Mouse (Mus musculus): ENCODE measurements around the gene Fads2.
A peak's percentile ranks its signal among the peaks of the same experiment; 100 is the strongest.

Gene Fads2

DNA sequence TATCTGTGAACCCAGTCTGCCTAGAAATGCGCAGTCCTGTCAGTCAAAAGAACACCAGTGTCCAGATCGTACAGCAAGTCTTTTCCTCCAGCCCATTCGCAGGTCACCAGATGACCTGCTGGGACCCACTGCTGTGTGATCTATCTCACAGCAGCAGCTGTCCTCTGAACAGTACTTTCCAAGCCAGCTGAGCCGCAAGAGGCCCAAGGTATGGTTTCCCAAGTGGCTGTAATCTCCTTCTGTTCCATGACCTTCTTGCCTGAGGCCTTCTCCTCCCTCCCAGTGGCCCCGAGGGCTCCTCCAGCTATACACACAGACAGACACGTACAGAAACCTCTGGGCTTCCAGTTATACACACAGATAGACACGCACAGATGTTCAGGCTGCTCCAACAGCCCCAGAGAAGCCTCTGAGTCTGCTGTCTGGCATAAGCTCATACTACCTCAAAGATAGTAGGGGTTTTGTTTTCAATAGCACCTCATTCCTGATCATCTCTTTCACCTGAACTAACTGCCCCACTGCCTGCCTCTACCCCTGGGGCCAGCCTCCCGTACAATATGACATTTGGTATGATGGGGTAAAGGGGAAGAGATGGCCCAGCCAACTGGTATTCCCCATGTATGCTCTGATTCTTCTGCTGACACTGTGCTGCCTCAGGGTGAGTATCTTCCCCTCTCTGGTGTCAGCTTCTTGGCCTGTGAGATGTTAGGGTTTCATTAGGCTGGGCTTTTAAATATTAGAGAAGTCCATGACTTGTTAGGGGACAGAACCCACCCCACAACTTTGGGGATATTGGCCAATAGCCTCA, 40.6 kb downstream of the Fads2 start:
- no peak for DNase-seq

DNA sequence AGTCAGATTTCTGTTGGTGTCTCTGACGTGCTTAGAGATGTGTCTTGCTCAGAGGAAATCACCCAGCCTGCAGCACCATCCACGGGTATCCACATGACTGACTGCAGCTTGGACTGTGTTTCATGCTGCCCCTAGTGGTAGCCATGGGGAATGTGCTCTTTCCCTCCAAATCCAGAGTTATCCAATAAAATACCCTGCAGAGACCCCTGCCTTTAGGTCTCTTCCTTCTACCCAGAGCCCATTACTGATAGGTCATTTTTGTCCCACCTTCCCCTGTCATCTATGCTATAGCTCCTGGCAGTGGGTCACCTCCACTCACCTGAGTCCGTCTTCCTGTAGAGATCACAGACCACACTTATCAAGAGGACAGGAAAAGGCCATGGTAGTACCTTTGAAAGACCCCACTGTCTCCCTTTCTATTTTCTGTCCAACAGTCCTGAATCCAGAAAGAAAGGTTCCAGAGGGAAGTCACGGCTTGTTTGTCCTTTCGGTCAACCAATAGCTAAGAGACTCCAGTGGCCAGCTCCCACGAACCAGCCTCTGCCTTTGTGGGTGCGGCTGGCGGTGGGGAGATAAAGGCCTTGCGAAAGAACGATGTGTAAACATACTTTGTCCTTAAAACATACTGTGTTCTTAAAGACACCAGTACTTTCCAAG, 41.5 kb downstream of the Fads2 start:
- peak; percentile 71 for DNase-seq

DNA sequence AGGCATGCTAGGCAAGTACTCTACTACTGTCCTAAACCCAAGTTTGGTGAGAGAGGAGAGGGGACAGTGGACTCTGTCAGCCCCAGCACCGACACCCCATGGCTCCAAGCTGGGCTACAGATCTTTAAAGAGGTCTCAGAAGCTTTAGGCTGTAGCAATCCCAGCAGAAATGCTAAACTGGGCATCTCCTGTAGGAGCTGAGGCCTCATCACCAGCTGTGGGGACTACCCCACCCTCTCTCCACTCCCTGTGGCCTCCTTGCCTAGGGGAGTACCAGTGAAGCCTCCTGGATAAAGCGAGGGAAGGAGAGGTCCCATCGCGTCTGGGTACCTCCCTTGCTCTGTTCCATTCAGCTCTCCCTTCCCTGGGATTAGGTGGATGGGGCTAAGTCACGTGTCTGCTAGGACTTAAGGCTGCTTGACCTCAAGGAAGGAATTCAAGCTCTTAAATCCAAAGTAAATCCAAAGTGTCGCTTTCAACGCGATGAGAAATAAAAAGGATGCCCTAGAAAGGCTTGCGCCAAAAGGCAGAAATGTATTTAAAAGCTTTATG, 42.6 kb downstream of the Fads2 start:
- DNase-seq, result no peak

DNA sequence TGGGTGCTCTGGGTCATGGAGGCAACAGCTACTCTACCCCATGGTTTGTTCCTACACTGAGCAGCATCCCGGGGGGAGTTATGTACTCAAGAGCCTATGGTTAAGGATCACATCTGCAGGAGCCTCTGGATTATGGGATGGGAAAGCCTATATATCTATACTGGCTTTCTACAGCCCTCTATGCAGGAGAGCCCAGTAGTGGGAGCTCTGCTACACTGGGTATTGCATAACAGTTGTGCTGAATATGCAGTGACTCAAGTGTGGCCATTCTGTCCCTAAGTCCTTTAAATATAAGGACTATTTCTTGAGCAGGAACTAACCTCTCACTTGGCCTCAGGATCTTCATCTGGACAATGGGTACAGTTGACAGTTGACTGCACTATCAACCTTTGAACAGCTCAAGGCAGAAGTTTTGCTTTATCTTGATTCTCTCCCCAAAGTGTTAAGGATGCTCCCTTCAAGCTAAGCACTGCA, 43.2 kb downstream of the Fads2 start:
- DNase-seq, result no peak

DNA sequence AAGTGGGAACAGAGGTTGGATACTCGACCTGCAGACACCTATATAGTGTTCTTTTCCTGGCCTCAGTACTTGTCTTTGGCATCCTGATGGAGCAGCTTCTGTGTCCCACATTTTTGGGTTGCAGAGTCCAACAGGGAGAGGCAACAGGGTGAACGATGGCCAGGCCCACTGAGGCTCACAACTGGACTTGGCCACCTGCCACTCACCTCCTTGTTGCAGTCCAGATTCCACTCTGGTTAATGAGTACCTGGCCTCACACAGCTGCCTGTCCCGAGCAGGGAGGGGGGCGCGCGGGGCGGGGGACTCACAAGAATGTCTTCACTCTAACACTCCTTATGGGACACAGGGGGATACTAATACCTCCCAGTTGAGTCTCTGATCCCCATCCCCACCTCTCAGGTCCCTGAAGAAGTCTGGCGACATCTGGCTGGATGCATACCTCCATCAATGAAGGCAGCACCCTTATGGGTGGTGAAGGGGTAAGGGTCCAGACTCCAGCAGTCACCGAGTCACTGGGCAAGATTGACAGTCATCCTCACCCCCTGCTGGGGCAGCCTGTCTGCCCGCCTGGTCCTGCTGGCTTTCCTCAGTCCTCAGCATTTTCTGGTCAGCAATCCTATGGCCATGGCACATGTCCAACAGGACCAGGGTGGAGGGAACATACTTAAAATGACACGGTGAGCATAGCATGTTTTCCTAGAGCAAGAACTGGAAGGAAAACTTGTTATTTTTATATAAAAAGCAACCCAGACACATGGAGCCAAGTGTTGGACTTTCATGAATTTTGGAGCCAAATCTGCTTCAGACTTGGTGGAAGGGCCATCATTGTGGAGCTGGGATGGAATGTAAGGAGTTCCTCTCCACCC, 43.8 kb downstream of the Fads2 start:
- peak; percentile 49 for DNase-seq

DNA sequence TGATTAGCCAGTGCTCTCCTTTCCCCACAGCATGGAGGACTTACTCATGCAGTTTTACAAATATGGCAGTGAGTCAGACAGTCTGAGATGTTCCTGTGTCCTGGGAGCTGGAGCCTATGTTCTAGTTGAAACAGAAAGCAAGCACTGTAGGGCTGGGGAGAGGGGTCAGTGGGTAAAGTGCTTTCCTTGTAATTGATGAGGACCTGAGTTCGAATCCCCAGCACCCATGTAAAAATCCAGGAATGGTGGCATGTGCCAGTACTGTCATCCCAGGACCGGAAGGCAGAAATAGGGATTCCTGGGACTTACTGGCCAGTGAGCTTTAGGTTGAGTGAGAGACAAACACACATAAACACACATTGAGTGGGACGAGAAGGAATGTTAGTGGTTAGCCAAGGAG, 44.9 kb downstream of the Fads2 start:
- DNase-seq, result no peak

DNA sequence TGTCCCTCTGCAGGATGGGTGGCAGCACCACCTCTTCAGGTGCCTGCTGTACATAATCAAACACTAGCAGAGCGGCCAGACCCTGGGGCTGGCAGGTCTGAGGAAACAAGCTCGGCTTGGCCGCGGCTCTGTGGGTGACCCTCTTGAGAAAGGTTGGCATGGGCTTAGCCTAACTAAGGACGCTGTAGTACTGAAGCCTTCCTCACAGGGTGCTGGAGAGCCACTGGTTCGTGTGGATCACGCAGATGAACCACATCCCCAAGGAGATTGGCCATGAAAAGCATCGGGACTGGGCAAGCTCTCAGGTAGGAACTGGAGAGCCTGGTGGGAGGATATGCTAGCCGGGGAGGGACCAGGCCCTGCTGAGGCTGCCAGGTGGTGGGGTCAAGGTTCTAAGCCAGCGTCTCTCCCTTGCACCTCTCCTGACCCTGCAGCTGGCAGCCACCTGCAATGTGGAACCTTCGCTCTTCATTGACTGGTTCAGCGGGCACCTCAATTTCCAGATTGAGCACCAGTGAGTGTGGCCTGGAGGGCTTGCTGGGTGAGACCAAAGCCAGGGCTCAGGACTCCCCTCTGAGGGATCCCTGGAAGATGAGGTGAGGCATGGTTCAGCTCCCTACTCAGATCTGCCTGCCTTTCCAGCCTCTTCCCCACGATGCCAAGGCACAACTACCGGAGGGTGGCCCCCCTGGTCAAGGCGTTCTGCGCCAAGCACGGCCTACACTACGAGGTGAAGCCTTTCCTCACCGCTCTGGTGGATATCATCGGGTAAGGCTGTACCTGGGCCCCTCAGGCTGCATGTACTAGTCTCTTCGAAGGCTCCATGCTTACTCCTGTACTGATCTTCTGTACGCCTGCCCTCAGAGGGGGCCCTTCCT, 45.5 kb downstream of the Fads2 start:
- no peak for DNase-seq

DNA sequence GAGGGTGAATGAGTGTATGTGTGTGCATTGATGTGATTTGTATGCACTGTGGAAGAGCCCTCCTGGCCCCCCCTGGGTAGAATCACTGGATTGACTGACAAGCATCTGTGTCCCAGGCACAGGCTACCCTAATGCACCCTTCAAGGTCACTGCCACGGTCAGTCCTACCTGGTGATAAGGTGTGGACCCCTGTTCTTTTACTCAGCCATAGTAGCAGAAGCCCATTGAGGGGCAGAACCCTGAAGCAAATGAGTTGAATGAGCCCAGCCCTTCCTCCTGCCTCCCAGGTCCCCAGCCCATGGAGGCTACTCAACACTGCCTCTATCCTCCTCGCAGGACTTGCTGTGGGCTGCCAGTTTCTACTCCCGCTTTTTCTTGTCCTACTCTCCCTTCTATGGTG, 46.3 kb downstream of the Fads2 start:
- no peak for DNase-seq

DNA sequence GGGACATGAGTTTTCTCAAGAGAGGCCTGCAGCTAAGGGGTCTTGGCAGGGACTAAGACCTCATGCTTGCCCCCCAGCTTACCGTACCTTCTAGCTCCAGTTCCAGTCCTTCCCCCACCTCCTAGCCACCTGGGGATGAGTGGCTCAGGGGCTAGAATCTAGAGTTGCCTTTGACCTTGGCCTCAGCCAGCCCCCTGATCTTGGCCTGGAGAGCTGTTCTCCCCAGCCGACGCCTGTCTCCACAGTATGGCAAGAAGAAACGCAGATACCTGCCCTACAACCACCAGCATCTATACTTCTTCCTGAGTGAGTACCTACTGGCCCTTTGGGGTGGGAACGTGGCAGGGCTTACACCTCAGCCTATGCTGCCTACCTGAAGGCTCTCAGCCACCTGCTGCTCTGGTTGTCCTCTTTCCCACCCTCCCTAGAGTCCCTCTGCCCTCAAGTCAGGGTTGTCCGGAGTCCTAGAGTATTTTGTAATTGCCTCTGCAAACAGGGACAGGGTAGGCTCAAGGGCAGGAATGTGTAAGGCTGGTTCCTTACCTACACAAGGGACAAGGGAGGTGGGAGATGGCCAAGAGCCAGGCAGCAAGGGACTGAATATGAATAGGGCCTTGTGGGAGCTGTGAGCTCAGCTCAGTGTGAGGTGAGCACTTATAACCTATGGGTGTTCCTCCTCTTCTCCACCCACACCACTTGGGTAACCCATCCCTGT, 47.0 kb downstream of the Fads2 start:
- DNase-seq, result no peak

DNA sequence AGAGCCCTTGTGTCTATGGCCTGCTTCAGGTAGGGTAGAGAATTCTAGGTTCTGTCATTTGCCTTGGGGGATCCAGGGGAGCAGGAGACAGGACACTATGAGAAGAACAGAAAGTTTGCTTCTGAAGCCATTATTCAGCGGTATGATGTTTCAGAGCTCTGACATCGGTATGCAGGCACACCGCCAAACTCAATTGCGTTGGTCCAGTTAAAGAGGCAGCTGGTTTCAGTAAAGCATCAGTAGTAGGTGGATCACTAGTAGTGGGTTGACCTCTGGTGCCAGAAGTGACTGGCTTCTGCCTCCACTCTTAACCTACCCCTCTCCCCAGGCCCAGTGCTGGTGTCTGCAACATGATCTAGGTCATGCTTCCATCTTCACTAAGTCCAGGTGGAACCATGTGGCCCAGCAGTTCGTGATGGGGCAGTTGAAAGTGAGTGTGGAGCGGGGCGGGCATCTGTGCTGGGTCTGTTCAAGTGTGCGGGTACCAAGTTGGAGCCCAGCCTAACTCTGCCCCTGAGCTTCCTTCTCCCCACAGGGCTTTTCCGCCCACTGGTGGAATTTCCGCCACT, 47.8 kb downstream of the Fads2 start:
- DNase-seq, result peak; percentile 60

DNA sequence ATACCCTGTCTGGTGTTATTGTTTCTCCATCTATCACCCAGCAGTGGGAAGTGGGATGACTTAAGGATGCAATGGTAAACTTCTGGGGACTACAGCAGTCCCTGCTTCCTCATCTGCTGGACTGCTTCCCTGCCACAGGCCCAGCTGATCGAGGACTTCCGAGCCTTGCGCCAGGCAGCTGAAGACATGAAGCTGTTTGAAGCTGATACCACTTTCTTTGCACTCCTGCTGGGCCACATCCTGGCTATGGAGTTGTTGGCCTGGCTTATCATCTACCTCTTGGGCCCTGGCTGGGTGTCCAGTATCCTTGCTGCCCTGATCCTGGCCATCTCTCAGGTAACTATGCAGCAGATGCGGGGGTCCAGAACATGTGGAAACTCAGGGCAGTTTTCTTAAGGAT, 48.8 kb downstream of the Fads2 start:
- DNase-seq, result no peak

DNA sequence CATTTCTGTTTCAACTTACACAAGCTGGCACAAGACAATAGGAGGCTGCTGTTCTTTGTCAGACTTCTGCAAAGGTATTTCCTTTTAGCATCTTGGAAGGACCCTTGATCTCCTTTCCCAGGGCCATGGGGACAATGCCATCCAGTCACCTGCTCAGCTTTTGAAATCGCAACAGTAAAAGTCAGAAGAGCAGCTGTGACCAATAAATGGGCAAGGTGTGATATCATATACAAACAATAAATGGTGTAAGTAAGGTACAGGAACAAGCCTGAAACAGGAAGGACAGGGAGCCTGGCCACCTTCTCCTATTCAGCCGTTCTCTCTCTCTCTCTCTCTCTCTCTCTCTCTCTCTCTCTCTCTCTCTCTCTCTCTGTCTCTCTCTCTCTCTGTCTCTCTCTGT, 51.1 kb downstream of the Fads2 start:
- DNase-seq, result no peak

DNA sequence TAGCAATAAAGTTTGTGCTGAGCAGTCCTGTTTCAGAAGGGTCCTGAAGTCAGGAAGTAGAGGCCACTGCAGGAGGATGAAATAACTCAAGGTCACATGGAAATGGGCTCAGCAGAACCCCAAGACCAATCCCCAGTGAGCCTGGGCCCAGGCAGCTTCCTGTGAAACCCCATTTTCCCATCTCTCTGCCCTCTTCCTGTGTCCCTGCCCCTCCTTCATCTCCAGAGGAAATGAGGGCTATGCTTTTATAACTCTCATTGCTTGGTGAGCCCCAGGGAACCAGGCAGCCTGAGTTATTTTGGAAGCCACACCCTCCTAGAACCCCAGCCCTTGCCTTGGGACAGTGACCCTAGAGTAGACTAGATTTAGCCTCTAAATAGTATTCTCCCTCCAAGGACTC, 52.0 kb downstream of the Fads2 start:
- DNase-seq, result no peak

DNA sequence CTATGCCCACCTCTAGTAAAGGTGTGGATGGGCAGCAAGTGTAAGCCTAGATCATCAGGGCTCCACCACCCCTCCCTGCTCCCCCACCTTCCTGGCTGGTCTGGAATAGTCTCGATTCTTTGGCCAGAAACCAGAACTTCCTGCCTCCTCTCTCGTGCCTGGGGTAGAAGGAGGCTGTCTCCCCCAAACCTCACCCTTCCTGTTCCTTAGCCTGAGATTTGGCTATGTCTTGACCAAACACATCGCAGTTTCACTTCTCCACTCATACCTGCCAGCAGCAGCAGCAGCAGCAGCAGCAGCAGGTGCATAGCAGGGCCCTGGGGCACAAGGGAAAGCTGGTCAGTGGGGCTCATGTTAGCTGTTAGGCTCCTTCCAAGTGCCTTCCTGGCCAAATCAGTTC, 54.6 kb downstream of the Fads2 start:
- DNase-seq, result no peak

DNA sequence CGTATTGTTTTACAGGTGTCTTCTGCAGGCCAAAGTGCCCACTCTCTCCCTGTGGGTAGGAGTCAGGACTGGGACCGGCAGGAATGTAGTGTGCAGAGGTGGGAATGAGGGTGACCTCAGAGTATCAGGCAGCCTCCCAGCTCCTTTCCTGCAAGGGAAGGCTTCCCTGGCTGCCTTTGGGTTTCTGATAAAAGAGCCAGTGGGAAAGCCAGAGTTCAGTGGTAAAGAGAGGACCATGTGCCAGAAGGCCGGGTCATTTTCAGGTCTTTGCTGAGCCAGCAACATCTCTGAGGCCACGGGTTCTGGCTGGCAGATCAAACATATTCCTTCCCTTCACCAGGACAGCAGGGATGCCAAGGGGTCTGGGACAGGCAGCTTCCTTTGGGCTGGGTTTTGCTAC, 55.2 kb downstream of the Fads2 start:
- no peak for DNase-seq

DNA sequence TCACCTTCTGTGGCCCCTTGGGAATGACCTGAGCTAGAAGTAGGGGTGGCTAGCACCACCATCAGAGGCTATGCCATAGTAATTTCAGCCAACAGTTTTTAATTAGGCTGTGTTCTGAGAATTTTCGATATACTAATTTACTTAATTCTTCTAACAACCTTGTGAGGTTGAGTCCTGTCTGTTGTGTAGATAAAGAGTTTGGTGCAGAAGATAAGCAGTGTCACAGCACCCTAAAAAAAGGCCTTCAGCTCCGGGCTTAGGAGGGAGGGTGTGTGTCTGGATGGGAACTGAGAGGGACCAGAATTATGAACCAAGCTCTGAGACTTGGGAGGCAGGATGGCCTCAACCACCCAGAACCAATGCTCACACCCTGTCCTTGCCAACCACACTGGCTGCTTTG, 55.8 kb downstream of the Fads2 start:
- DNase-seq, result no peak

DNA sequence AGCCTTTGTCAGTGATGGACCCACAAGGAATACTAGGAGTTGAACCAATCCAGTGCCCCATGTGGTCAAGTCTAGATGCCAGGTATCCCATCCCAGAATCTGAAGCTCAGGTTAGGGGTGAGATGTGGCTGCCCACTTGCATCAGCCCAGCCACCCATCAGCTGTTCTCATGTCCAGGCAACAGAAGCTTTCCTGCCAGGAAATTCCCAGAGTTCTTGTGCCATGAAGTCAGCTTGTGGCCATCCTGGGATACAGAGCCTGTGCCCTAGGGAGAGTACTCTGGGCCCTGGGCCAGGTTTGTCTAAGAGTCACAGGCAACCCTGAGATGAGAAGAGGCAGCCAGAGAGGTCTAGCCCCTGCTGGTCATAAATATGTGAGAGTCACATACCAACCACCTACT, 57.9 kb downstream of the Fads2 start:
- peak; percentile 72 for DNase-seq

DNA sequence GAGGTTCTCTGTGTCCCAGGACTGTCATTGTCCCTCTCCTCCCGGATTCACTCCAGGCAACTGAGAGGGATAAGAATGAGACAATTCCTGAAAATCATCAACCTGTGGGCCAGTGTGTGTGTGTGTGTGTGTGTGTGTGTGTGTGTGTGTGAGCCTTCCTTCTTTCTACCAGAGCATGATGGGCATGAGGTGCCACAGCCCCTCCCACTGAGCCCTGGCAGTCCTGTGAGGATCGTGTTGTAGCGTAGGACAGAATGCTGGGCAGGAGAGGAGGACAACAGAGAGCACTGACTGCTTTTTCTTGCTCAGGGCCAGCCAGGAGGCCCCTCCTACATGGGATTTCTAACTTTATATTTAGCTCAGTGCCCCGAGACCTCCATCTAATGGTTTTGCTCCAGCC, 58.7 kb downstream of the Fads2 start:
- no peak for DNase-seq

DNA sequence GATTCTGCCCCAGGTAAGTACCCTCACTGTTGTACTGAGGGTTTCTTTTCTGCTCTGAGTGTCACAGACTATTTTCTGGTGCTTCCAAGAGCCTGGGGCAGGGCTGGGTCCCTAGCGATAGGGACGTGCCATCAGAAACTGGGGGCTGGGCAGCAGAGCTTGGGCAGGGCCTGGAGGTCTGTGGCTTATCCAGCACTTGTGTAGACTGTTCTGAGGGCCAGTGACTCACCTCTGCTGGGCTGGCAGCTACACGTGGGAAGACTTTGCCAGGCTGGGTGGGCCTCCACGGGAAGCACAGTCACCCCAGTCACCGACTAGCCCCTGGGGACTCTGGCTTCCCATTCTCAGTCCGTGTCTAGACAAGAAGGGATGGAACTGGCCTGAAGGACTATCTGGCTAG, 59.3 kb downstream of the Fads2 start:
- no peak for DNase-seq

DNA sequence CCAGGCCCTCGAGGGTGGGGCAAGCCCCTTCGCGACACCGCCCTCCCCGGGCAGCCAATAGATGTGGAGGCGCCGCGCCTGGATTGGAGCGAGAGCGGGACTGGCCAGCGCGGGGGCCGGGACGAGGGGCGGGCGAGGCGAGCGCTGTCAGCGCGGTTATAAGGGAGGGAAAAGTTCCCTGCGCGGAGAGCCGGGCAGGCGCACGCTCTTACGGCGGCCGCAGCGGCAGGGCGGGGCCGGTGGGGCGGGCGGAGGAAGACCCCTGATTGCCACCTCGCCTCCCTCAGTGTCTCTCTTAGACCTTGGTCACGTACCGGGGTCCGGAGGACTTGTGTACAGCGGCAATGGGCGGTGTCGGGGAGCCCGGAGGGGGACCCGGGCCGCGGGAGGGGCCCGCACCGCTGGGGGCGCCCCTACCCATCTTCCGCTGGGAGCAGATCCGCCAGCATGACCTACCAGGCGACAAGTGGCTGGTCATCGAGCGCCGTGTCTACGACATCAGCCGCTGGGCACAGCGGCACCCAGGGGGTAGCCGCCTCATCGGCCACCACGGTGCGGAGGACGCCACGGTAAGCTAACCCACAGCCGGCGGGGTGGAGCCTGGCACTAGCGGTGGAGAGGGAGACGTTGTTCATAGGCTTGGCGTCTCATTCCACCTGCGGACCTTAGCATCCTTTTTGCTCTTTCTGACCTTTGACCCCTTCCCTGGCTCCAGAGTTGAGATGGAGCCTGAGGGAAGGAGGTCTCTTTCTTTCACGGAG, 60.0 kb downstream of the Fads2 start, which contains the start of gene Fads3:
TSS of gene Fads3 (plus strand) at position 182 of the 761 bp plus-strand sequence.
- peak; percentile 92 for DNase-seq
